Mouse (Mus musculus) common myeloid progenitor, adult 5-6 weeks (primary cell): ENCODE measurements around the gene Rtn4rl1. TPM values are rescaled to one million over a fixed set of nuclear protein-coding genes. Genes with fewer than 3 reads are reported as not detected.
"Not testable (repeated sequence)": the region's sequence is repeated elsewhere in the genome, so short reads cannot be mapped to it uniquely, and the experiment has no call there.

ENCODE experiments used
- ATAC-seq: replicated peaks from 2 replicates; pipeline ENCODE4 v1.8.0; 2016; ENCODE audit warnings: low read depth, mild to moderate bottlenecking, moderate TSS enrichment, inconsistent platforms; ENCODE audit not compliant: poor library complexity, severe bottlenecking
- total RNA-seq: library from RNA; stranded (forward); fragments of 200-1000, 187-1606 nt; gene quantifications from 2 replicates; pipeline ENCODE4 v1.2.3, GENCODE M21; 2017

Rtn4rl1 gene
- total RNA-seq, 1 experiment from 2014 or later, result 1.6 TPM

DNA sequence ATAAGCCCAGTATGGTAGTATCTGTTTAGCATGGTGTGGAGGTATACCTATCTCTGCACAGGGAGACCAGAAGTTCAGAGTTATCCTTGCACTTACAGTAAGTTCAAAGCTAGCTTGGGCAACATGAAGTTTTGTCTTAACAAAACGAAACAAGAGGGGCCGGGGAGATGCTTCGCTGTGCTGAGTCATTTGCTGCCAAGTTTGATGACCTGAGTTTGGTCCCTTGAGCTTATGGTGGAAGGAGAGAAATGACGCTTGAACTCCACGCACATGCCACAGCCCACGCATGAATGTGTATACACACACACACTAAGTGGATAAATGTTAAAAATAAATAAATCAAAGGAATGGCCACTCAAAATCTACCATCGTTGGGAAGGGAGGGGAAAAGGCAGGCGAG is 94.9 kb downstream of the Rtn4rl1 start:
- ATAC-seq, result no peak

DNA sequence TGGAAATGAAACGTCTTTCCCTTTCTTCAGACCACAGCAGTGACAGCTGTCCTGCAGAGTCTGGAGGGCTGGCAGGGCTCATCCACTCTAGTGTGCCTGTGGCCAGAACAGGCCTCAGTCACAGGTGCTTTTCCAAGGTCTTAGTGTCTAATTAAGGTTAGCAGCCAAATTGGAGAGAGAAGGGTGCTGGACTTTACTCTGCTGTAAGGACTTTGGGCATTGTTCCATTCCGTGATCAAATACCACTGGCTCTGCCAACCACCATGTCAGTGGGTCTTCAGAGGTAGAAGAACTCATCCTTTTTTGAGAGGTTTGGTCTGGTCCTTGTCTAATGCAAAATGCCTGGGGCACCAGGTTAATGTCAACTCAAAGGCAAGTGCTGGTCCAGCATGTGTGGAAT is 95.5 kb downstream of the Rtn4rl1 start:
- no peak for ATAC-seq

DNA sequence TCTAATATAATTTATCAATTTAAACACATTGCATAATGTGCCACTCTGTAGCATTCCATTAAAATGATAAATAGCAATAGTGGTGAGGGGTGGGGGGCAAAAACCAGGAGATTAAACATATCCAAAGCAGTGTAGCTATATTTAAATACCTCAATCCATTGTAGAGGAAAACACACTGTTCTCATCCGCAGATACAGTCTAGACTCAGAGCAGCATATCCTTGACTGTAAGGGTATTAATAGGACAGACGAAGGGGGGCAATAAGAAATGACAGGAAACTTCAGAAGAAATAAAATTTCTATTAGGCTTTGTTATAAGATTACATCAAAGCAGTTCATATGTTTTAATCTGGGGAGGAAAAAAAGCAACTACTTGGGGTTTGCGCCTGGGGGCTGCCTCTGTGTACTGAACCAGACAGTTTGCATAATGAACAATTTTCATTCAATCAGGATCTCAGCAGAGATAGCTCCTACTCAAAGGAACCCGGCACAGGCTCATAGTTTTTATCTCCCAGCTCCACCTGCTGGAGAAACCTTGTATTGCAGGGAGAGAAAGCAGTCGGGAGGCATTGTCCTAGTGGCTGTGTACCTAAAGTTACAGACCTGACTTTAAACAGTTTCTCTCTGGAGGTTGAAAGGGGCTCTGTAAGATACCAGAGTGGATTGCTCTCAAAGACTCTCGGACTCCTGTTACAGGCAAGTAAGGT is 97.1 kb downstream of the Rtn4rl1 start:
- peak; percentile 90 for ATAC-seq

DNA sequence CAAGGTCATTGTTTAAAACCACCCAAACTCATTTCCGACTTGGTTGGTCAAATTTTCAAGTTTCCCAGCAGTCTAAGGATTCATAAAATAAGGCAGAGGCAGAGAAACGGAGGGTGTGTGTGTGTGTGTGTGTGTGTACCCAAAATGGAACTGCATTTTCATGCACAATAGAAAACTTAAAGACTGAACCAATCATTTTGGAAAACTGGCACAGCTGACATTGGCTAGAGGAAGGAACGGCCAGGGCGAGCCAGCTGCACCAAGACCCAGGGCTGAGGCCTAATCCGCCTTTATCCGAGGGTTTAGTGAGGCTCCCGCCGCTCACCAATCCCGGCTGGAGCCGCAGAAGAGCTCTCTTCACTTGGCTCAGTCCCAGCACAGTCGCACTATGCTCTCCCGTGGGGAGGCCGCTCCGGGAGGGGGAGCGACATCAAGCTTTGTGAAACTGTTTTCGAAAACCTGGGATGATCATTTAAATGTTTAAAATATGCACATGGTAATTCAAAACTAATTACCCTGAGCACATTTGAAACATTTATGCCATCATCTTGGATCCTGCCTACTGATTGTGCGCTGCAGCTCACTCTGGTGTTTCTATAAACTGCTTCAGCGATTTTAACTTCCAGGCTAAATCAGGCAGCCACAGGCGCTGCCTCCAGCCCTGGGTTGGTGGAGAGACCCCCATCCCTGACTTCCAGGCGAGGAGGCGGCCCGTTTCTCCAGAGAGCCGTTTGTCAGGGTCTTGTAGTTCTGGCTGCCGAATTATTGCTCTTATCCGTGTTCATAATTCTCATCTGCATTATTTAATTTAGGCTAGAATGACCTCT is 98.0 kb downstream of the Rtn4rl1 start:
- ATAC-seq, result no peak

DNA sequence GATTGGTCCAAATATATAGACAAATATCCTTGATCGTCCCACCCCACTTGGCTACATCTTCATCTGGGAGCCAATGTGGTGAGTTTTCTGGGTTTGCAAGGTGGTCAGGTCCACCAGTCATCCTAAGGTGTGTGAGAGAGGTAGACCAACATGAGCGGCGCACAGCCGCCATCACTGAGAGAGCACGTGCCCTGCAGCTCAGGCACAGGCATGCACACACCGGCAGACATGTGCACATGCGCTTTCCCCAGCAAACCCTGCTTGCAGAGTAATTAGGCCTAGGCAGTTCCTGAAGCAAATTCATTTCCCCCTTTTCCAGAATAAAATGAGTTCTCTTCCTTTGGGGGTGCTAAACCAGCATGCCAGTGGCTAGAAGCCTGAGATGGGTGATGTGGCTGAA is 98.7 kb downstream of the Rtn4rl1 start:
- ATAC-seq, result no peak

- no peak for ATAC-seq
Measured at GRCm38 (mm10) chr11:75293852-75294361, 100.3 kb downstream of the Rtn4rl1 start.

DNA sequence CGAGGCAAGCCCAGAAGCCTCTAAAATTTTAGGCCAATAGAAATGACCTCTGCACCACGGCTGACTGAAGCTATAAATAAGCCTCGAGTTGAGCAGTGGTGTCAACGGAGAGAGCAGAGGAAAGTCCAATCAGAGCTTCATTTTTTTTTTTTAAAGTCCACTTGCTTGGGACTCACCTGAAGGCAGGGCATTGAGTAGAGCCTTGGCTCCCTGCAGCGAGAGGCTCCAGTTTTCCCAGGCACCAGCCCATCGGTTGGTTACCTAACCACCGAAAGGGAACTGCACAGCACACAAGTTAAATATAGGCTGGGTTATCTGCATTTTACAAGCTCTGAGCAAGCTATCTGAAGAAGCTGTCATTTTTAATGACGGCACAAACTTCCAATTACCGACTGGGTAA is 101.3 kb downstream of the Rtn4rl1 start:
- ATAC-seq, result no peak

DNA sequence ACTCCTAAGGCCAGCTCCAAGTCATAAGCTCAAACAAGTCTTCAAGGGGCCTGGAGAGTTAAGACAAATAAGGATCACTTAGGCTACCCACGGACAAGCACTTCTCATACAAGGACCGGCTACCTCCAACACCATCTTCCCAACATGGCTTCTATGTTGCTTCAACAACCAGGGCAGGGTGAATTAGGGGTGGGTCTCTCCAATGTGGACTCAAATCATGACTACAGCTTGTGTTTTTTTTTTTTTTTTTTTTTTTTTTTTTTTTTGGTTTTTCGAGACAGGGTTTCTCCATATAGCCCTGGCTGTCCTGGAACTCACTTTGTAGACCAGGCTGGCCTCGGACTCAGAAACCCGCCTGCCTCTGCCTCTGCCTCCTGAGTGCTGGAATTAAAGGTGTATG is 102.0 kb downstream of the Rtn4rl1 start:
- ATAC-seq, result not testable (repeated sequence)

- no peak for ATAC-seq
Measured at GRCm38 (mm10) chr11:75296406-75297005, 102.9 kb downstream of the Rtn4rl1 start.

GRCm38 (mm10) chr11:75297631-75298030 is 104.0 kb downstream of the Rtn4rl1 start:
- no peak for ATAC-seq

DNA sequence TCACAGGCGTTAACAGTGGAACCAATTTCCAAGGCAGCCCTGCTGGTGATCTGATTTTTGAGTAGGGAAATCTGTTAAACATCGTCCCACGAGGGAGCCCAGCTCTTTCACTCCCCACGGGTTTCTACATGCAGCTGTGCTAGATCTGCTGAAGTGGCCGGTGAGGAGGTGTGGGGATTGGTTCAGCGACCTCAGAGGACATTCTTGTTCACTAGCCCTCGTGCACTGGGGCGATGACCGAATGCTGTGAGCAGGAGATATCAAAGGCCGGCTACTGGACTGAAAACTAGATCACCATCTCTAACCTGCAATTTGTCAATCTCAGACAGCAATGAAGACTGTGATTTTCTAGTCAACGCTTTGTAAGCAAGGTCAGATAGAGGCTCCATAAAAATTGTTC is 104.9 kb downstream of the Rtn4rl1 start:
- ATAC-seq, result no peak

GRCm38 (mm10) chr11:75299786-75300185 is 106.2 kb downstream of the Rtn4rl1 start:
- no peak for ATAC-seq

DNA sequence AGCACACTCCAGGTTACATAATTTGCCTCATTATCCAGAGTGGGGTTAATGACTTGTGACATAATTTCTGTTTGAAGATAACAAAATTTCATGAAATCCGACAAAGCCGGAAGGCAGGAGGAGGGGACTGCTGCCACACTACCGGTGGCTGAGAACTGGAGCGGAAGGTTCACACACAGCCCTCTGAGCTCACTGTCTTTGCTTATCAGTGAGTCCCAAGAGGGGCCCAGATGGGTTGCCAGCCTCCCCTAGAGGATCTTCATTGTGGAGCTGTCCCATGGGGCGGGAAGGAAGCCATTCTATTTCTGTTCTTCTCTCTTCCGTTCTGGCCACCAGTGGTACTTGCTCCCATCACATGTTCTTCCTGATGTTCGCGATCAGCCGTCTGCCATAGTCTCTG is 107.4 kb downstream of the Rtn4rl1 start:
- no peak for ATAC-seq

DNA sequence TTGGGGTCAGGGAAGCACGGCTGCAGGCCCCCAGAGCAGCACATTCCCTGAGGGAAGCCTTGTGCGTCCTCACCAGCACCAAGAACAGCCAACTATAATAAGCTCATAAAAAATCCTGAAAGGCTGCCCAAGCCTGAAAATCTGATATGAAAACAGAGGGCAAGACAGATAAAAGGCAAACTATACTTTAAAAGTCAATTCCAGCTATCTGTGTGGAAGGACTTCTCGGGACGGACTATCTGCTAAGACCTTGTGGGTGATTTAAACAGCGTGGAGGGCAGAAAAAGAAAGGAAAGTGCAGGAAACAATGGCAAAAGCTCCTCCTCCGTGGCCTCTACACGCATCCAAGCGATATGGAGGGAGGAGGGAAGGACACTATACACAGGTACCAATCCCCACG is 111.2 kb downstream of the Rtn4rl1 start:
- ATAC-seq, result no peak

GRCm38 (mm10) chr11:75308650-75309049 is 115.1 kb downstream of the Rtn4rl1 start:
- no peak for ATAC-seq

DNA sequence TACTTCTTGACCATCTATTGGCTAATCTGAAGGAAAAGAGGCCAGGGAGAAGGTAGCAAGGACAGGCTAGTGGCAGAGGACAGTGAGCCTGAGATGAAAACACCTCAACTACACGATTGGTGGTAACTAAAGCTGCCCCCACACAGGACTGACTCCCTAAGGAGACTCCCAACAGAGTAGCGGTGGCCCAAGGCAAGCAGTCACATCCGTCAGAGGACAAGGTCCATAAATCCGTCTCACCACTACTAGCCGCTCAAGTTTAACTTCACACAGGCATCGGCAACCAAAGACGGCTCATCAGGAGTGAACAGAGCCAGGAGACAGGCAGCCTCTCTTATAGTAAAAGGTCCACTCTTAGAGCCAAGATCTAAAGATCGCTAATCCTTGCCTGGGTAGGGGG is 117.2 kb downstream of the Rtn4rl1 start:
- ATAC-seq, result no peak

DNA sequence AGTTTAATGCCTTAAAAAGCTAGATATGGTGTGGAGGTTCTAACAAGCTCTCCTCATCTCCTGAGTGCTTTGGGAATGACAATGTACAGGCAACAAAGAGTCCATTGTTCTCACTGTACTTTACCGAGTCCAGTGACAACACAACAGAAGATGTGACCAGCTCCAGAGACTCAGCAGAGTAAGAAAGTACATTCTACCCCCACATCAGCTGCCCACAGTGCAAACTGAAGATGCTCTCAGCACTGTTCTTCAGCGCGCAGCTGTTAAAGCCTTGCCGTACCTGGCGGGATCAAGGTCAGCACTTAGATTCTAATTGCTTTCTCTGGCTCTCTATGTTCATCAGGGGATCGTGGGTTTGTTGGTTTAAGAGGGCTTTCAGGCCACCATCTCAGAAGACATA is 118.2 kb downstream of the Rtn4rl1 start:
- ATAC-seq, result no peak

- peak; percentile 84 for ATAC-seq
Measured at GRCm38 (mm10) chr11:75313834-75314233, 120.3 kb downstream of the Rtn4rl1 start.
